Mouse (Mus musculus) forebrain, embryonic 16.5 days (tissue): ENCODE measurements around the gene Man1c1. TPM values are rescaled to one million over a fixed set of nuclear protein-coding genes. Genes with fewer than 3 reads are reported as not detected.
A peak's percentile ranks its signal among the peaks of the same experiment; 100 is the strongest.

Experiments used
- ATAC-seq: fragments of 200-750 bp; cut with Nextera tagmentation; 2 replicates; pipeline ENCODE4 v1.8.0; 2017; ENCODE audit warnings: mild to moderate bottlenecking, moderate library complexity
- H3K27ac ChIP-seq: fragments of 300-500 bp; sonication (generic); 2 replicates; pipeline ENCODE4 v1.5.1; 2014; ENCODE audit warnings: low read length, control low read depth
- H3K27me3 ChIP-seq: fragments of 300-500 bp; sonication (generic); replicated peaks from 2 replicates; pipeline ENCODE4 v1.6.1; 2014; ENCODE audit warnings: low read length; ENCODE audit not compliant: control insufficient read depth, insufficient read depth
- H3K36me3 ChIP-seq: fragments of 300-500 bp; sonication (generic); 2 replicates; pipeline ENCODE4 v1.6.1; 2014; ENCODE audit not compliant: control insufficient read depth, insufficient read depth
- H3K4me1 ChIP-seq: fragments of 300-500 bp; sonication (generic); replicated peaks from 2 replicates; pipeline ENCODE4 v1.6.1; 2014; ENCODE audit warnings: low read length; ENCODE audit not compliant: control insufficient read depth, insufficient read depth
- H3K4me2 ChIP-seq: fragments of 300-500 bp; sonication (generic); 2 replicates; pipeline ENCODE4 v1.6.1; 2014; ENCODE audit warnings: mild to moderate bottlenecking, low read length, control low read depth
- H3K4me3 ChIP-seq: fragments of 300-500 bp; sonication (generic); replicated peaks from 2 replicates; pipeline ENCODE4 v1.5.1; 2014; ENCODE audit warnings: mild to moderate bottlenecking, low read length, control low read depth
- H3K9ac ChIP-seq: fragments of 300-500 bp; sonication (generic); replicated peaks from 2 replicates; pipeline ENCODE4 v1.6.1; 2014; ENCODE audit warnings: low read depth, low read length, control low read depth
- H3K9me3 ChIP-seq: fragments of 300-500 bp; sonication (generic); 2 replicates; pipeline ENCODE4 v1.6.1; 2016; ENCODE audit warnings: low read length; ENCODE audit not compliant: control insufficient read depth
- WGBS: fragments of 180-500 bp; shearing (Covaris S2); extraction: QIAGEN DNeasy Blood & Tissue Kit; methylation state at CpG from one replicate; pipeline ENCODE4 v1.1.7; 2014; 5-methylcytosine and 5-hydroxymethylcytosine counted together
- polyA plus RNA-seq: library from polyadenylated mRNA; unstranded; fragments of >200 nt; fragmentation: Nextera tagmentation; extraction: Ambion mirVana; gene quantifications from 2 replicates; pipeline ENCODE4 v1.2.1, GENCODE M21; 2015

The Man1c1 gene
- 2.3 and 2.9 TPM in 2 replicates for polyA plus RNA-seq

DNA sequence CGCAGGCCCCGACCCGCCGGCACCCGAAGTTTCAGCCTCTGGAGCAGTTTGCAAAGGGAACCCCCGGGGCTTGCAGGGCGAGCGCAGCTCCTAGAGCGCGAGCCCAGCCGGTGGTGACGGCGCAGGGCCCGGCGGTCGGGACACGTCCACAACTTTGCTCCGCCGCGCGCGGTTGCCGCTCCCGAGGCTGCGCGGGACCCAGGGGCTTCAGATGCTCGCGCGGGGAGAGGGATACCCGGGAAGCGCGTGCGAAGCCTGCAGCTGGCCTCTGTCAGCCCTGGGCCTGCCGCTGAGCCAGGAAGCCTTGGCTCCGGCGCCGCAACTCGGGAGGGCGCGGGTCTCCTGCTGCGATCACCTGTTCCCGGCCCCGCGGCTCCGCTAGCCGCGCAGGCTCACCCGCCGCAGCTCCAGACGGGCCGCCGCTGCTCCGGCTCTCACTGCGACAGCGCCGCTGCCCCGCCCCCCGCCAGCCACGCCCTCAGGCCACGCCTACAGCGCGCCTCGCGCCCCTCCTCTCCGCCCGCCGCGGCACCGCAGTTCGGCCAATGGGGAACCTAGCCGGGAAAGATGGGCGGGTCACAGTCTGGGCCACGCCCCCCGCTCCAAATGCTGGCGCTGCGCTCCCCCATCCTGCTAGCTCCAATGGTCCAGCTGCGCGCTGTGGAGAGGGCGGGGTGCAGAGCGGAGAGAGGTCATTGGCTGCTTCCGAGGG lies at the start of gene Man1c1:
Gene Man1c1, minus strand, starts transcription at position 456 of the 712 bp plus-strand sequence.
- Histone ChIP-seq H3K4me2 (peak within 1 kb of the TSS; percentile 99), H3K4me3 (peak within 1 kb of the TSS; percentile 72), H3K27ac (peak within 1 kb of the TSS; percentile 60), H3K4me1 (peaks cover 36% of the 10 kb centered on the region), H3K36me3 (no peaks in the 10 kb centered on the region), H3K27me3 (peaks cover 4% of the 10 kb centered on the region; the same call in 1 of the 2 replicates), H3K9me3 (no peaks in the 10 kb centered on the region), H3K9ac (peak within 1 kb of the TSS; percentile 72)
- WGBS = under 1% methylated on average over 80 of the region's 81 CpGs
- ATAC-seq = peak; percentile 96

- Histone ChIP-seq H3K27me3 (no peaks in the 10 kb centered on the region), H3K4me2 (no peak overlapping the region), H3K9me3 (no peaks in the 10 kb centered on the region), H3K4me1 (peaks cover 2% of the 10 kb centered on the region; the same call in 1 of the 2 replicates), H3K9ac (no peak overlapping the region), H3K27ac (no peak overlapping the region), H3K4me3 (no peak overlapping the region), H3K36me3 (no peaks in the 10 kb centered on the region)
- 28% methylated on average over 17 of the region's 17 CpGs for WGBS
- ATAC-seq = no peak
Observed at GRCm38 (mm10) chr4:134753516-134754261, 49.6 kb upstream of the Man1c1 start.

DNA sequence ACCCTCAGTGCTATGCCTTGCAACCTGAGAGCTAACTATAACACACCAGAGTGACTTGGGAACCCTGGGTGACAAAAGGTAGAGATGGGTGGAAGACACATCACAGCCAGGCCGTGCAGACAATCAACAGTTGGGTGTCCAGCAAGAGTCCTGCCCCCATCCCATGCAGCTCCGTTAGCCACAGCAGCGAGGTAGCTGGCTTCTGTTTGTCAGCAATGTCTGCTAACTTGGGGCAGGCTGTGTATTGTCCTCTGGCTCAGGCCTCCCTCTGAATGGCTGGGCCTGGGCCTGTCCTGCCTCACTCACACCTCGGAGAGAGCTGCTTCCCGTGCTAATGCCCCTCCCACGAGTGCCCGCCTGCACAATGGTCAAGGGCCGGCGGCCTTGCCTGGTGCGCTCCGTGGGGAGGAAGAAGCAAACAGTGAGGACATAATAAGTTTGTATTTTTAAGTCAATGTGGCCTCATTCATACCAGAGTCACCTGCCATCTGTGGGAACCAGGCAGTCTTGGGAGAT lies 48.9 kb upstream of the Man1c1 start:
- Histone ChIP-seq H3K4me2 (no peak overlapping the region), H3K4me3 (no peak overlapping the region), H3K9ac (no peak overlapping the region), H3K27ac (no peak overlapping the region), H3K36me3 (no peaks in the 10 kb centered on the region), H3K4me1 (peaks cover 2% of the 10 kb centered on the region; the same call in 1 of the 2 replicates), H3K27me3 (no peaks in the 10 kb centered on the region), H3K9me3 (no peaks in the 10 kb centered on the region)
- no peak for ATAC-seq
- WGBS = 48% methylated on average over 11 of the region's 11 CpGs

DNA sequence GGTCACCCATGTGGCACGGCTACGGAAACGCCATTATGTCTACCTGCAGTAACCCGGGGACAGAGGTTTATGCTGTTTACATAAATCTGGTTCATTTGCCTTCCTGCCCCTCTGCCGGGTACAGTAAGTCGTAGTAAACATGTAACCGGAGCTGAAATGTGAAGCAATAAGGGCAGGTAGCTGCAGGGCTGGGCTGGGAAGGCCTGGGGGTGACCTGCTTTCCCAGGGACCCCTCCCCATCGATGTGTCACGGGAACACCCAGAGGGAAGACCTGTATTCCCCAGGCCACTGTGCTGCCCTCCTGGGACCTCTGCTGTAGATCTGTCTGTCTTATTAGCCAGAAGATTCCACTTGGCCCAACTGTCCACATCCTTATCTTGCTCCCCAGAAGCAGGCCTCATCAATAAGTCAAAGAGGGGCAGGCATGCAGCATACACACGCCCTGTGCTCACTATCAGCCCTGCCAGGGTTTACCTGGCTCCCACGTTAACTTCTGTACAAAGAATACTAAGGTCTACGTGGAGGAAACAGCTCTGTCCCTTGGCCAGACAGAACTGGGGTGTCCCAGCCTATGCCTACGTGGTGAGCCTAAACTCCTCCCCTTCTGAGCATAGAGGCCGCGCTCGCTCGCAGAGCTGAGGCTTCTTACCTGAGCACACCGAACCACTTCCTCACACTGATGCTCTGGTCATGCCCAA lies 47.7 kb upstream of the Man1c1 start:
- H3K4me2 ChIP-seq = no peak overlapping the region
- H3K27me3 ChIP-seq = no peaks in the 10 kb centered on the region
- H3K27ac ChIP-seq = peak overlapping the region; percentile 30; the same call in 1 of the 2 replicates
- peaks cover 2% of the 10 kb centered on the region; the same call in 1 of the 2 replicates for H3K4me1 ChIP-seq
- H3K9me3 ChIP-seq = no peaks in the 10 kb centered on the region
- no peak for ATAC-seq
- no peak overlapping the region for H3K4me3 ChIP-seq
- 86% methylated on average over 18 of the region's 18 CpGs for WGBS
- H3K9ac ChIP-seq = no peak overlapping the region
- no peaks in the 10 kb centered on the region for H3K36me3 ChIP-seq

DNA sequence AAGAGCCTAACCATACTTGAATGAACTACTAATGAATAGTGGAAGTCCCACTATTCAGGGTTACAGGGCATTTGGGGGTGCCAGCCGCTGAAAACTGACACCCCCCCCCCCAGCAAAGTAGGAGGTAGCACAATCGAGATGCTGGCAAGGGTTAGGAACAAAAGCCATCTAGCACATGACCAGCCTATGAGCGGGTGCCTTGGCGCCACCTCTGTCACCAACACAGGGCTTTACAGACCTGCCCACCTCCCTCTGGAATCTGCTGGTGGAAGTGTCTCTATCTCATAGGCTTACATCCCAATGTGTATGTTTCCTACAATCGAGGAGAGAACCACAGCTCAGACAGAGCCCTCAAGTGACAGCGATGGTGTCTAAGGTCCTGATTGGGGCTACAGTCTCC lies 46.7 kb upstream of the Man1c1 start:
- no peaks in the 10 kb centered on the region for H3K36me3 ChIP-seq
- 79% methylated on average over 6 of the region's 6 CpGs for WGBS
- no peak for ATAC-seq

GRCm38 (mm10) chr4:134750263-134750662 lies 46.2 kb upstream of the Man1c1 start:
- no peaks in the 10 kb centered on the region for H3K36me3 ChIP-seq
- no peak overlapping the region for H3K27ac ChIP-seq
- H3K4me3 ChIP-seq = no peak overlapping the region
- 77% methylated on average over 5 of the region's 5 CpGs for WGBS
- no peak for ATAC-seq
- H3K4me2 ChIP-seq = no peak overlapping the region
- no peaks in the 10 kb centered on the region for H3K9me3 ChIP-seq
- H3K27me3 ChIP-seq = no peaks in the 10 kb centered on the region
- peaks cover 2% of the 10 kb centered on the region; the same call in 1 of the 2 replicates for H3K4me1 ChIP-seq
- H3K9ac ChIP-seq = no peak overlapping the region

More for the DNA sequence above, 46.7 kb upstream of the Man1c1 start:
- Histone ChIP-seq H3K4me3 (no peak overlapping the region), H3K27ac (no peak overlapping the region), H3K4me2 (no peak overlapping the region), H3K9me3 (no peaks in the 10 kb centered on the region), H3K9ac (no peak overlapping the region), H3K4me1 (peaks cover 2% of the 10 kb centered on the region; the same call in 1 of the 2 replicates), H3K27me3 (no peaks in the 10 kb centered on the region)

DNA sequence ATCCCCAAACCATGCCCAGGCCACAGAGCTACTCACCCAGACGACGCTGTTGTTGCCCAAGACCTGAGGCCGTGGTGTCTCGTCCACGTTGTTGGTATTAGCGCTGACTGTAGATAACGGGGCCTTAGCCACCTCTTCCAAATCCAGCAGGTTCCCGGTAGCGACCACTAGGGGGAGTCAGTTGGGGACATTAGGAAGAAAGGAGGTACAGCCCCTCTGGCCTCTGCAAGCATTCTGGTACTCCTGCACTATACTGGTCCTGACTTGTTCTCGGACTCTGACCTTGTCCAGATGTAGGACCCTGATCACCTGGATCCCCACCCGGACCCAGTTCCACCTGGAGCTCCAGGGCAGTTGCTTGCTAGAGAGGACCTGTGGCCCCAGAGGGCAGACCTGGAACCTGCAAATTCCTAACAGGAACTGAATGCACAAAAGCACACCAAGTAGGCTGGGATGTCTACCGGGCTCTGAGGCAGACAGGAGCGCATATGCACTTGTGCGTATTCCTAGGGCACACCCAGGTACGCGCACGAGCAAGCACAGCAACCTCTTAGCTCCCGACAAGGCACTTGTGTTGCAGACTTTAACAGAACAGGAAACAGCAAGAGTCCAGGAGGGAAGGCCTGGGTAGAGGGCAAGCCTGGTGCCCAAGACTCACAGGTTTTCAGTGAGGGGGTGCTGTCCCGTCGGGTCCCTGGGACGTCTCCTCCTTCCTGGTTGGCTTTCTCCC lies 45.4 kb upstream of the Man1c1 start:
- H3K27me3 ChIP-seq = no peaks in the 10 kb centered on the region
- no peak overlapping the region for H3K4me3 ChIP-seq
- no peak overlapping the region for H3K4me2 ChIP-seq
- no peak overlapping the region for H3K9ac ChIP-seq
- peaks cover 2% of the 10 kb centered on the region; the same call in 1 of the 2 replicates for H3K4me1 ChIP-seq
- H3K9me3 ChIP-seq = no peaks in the 10 kb centered on the region
- no peak overlapping the region for H3K27ac ChIP-seq
- ATAC-seq = no peak
- 66% methylated on average over 21 of the region's 21 CpGs for WGBS
- H3K36me3 ChIP-seq = no peaks in the 10 kb centered on the region

- Histone ChIP-seq H3K27ac (no peak overlapping the region), H3K4me2 (no peak overlapping the region), H3K4me1 (no peaks in the 10 kb centered on the region), H3K9ac (no peak overlapping the region), H3K27me3 (no peaks in the 10 kb centered on the region), H3K4me3 (no peak overlapping the region), H3K36me3 (no peaks in the 10 kb centered on the region), H3K9me3 (no peaks in the 10 kb centered on the region)
- ATAC-seq = no peak
- 80% methylated on average over 16 of the region's 16 CpGs for WGBS
Observed at GRCm38 (mm10) chr4:134745900-134746661, 42.0 kb upstream of the Man1c1 start.
